Mouse (Mus musculus) kidney, adult 11 months (tissue): ENCODE data around the gene Eif4e.
A peak's percentile ranks its signal among the peaks of the same experiment; 100 is the strongest.
"Not testable (repeated sequence)": the region's sequence is repeated elsewhere in the genome, so short reads cannot be mapped to it uniquely, and the experiment has no call there.

Source experiments
- DNase-seq: peaks from one replicate; pipeline ENCODE4 v3.0.0; 2022

Eif4e gene

DNA sequence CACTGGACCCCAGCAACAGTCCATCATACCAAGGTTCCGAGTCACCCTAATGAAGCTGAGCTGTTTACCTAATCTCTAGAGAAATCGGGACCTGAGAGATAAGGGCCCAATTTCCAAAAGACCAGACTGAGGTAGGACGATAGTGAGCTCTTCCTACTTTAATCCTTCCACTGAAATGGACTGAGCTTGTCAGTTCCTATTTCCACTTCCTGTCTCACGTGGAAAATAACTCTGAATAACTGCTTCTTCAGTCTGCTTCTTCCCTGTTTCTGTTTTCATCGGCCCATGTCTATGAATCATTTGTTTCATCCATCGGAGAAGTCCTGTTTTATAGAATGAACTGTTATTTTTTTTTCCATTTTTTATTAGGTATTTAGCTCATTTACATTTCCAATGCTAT, 6.8 kb upstream of the Eif4e start:
- DNase-seq, result no peak

DNA sequence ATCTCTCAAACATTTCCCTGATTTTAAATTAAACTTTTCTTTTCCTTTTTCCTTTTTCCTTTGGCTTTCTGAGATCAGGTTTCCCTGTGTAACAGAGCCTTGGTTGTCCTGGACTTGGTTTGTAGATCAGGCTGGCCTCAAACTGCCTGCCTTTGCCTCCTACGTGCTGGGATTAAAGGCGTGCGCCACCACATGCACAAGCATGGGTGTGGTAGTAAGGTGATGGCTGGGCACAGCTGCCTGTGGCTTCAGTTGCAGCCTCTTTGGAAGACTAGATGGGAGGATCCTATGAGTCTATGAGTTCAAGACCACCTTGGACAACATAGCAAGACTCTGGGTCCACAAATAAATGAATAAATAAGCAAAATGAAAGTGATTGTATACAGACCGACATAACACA, 2.0 kb upstream of the Eif4e start:
- no peak for DNase-seq

DNA sequence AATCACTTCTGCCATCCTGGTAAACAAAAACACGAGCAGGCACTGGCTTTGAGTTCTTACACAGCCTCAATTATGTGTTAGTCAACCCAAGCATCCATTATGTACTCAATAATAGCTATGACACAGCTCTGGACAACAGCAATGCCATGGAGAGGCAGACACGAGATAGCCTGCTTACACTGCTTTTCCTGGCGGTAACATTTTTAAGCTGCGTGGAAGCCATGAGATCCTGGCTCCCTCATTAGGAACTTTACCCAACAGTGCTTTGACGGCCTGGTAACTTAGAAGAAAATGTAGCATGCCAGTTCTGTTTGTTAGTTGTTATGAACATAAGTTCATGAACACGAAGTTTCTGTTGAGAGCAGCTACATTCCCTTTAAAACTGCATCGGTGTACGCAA, 485 bp upstream of the Eif4e start:
- no peak for DNase-seq

DNA sequence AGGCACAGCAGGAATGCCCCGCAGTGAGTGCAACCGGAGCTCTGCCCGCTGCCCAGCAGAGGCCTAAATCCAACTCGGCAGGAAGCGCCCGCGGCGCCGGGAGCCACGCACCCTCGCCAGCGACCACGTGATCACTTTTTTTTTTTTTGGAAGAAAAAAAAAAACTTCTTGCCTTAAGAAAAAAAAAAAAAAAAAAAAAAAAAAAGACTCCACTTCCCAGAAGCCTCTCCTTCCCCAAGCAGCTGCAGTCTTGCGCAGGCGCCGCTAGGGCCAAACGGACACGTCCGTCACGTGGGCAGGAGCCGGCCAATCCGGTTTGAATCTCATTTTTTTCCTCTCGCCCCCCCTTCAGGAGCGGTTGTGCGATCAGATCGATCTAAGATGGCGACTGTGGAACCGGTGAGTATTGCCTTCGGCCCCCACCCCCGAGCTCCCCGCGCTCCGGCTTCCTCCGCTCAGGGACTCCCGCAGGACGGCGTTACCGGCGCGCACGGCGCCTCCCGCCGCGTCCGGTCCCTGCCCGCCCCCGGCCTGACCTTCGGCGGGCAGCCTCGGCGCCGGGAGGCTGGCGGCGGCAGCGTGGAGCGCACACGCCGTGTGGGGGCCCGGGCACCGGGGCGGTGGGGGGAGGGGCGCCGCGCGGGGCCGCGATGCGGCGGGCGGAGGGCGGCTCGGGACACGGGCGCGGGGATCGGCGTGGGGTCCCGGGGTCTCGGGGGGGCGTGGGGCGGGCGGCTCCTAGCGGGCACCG, 1.1 kb downstream of the Eif4e start:
- peak; percentile 98 for DNase-seq

DNA sequence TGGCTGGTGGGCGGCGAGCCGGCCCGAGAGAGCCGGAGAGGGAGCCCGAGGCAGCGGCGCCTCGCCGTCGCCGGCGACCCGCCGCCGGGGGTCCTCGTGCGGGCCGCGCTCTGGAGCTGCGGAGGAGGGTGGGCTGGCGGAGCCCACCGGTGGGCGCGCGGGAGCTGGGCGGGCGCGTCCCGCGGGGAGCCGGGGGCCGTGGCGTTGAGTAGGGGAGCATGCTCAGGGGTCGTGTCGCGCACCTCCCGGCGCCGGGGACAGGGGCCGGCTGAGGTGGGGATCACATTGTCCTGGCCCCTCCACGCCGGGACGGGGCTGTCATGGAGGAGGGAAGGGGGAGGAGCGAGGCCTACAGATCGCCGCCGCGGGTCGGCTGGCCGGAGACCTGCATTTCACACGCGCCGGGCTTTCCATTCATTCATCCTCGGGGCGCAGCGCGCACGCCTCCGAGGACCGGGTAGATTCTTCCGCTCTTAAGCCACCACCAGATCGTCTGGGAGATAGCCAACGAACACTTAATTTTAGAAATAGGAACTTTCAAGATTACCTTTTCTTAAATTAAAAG, 1.8 kb downstream of the Eif4e start:
- DNase-seq, result peak; percentile 64

DNA sequence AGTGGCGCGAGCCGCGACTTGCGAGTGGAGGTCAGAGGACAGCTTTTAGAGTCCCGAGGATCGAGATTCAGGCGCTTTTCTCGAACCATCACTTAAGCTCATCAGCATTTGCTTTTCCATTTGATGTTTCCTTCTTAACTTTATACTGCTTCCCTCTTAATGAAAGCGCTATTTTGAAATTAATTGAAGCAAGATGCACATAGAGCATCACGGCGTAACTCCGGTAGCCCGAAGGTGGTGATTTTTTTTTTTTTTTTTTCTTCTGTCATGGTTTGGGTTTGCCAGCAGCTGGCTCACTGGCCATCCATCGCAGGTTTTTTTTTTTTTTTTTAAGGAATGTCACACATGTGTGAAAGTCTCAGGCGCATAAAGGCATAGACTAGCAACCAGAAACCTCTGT, 2.3 kb downstream of the Eif4e start:
- DNase-seq, result no peak

DNA sequence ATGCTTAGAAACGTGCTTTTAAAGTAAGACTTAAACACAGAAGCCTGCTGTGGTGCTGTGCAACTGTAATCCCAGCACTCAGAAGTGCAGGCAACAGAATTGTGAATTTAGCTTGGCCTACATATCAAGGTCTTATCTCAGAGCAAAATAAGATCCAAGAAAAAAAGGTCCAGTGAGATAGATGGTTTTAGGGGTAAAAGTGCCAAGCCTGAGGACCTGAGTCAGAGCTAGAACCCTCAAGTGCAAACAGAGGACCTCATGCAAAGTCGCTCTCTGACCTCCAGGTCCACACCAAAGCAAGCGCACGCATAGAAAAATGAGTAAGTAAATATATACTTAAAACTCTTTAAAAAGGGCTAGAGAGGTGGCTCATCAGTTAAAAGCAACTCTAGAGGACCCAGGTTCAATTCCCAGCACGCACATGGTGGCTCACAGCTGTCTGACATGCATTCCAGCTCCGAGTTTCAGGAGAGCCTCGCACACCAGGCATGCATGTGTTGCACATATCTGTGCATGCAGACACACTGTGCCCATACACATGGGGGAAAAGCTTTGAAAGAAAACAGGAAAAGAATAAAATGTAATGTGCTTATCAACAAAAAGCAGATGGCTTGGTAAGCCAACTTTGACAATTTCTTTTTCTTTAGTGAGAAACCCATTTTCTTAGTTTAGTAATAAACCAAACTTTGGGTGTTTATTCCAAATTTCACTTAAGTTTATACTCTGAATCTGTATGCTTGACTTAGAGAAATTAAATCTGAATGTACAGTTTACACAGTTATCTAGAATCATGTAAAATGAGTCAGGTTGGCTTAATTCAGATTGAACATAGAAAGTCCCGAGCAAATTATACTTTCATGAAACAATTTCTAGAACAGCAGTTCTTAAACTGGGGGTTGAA, 4.8 kb downstream of the Eif4e start:
- DNase-seq, result no peak

DNA sequence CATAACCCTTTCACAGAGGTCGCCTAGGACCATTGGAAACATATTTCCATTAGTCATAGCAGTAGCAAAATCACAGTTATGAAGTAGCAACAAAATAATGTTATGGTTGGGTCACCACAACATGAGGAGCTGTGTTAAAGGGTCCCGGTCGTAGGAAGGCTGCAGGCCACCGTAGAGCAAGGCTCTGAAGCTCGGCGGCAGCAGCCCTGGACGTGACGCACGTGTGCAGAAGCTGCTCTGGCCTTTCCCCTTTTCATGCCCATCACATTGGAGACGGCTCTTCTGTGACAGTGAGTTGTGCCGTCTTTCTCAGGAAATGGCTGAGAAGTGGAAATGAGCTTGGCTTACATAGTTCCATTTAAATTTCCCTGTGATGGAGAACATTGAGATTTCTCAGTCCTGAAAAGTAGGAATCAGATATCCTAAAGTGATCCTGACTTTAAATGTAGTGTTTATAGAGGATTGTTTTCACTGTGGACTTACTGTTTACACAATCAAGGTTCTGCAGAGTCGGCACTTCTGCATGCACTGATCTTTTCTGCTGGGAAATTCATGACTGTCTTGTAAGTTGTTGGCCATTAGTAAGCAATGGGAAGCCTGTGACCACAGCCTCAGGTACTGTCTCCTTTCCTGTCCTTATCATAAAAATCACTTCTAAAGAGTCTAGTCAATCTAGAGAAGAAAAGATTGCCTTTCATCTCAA, 5.7 kb downstream of the Eif4e start:
- no peak for DNase-seq

DNA sequence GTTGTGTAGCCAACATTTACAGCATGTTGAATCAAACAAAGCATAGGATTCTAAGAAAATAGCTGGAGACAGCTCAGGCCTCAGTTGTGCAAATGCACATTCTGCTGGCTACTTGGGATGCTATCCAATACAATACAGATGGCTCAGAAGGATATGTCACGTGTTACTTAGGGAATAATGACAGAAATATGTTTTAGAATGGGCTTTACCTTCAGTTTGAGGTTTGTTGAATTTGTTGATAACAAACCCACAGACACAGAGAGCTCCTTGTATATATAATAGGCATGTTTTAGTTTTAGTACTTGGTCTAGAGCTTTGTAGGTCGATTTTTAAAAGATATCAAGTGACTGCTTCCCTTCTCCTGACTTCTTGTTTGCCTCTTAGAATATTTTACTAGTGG, 6.8 kb downstream of the Eif4e start:
- DNase-seq, result no peak

DNA sequence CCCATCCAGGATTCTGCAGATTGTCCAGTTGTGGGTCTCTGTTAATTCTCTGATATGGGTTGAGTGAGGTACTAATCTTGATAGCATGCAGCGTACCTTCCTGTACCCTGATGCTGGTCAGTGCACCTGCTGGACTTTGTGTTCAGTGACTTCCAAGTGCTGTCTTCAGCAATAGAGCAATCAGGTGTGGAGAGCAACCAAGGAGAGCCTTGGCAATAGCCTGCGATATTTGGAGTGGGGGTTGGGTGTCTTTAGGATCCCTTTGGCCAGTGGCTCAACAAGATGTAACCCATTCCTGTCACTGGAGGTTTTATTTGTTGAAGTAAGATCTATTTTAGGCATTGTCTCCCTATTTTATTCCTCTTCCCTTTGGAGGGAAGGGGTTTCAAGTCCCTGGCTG, 10.1 kb downstream of the Eif4e start:
- DNase-seq, result peak; percentile 69

DNA sequence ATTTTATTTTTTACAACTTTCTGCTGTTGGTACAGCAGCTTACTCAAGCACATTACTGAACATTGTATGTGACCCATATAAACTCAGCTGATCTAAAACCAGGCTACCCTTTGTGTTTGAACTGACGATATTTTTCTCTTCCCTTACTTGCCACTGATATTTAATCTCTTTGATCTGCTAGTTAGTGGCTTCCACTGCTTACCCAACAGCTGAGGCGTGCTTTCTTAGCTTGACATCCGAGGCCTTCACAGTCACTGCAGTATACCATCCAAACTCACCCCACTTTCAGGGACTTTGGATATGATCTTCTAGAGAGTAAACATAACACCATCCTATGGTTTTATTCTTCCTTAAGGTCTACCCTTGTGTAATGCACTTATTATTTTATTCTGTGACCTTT, 16.6 kb downstream of the Eif4e start:
- no peak for DNase-seq

DNA sequence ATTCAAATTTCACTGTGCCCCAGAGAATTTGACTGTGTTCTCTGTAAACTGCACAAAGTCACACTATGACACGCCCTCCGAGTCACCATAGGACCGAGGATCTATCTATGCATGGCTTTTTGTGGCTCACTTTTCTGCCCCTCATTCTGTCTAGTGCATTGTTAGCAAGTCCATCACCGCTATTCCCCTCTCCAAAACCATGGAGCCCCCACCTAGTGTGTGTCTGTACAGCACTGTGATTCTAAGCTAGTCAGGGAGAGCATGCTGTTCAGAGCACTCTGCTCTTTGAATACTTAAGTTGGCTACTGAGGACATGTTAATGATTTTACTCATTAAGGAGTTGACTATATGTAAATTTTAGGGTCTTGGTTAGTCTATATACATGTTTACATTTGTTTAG, 18.1 kb downstream of the Eif4e start:
- DNase-seq, result no peak

DNA sequence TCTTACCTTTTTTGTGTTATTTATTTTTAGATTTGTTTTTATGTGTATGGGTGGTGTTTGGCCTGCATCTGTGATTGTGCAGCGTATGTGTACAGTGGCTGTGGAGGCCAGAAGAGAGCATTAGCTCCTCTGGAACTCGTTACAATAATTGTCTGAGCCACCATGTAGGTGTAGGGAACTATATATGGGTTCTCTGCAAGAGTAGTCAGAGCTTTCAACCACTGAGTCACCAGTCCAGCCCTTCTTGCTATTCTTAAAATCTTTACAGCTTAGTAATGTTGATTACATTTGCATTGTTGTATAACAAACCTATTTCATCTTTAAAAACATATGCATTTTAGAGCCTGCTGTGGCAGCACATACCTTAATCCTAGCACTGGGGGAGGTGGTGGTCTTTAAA, 20.7 kb downstream of the Eif4e start:
- DNase-seq, result no peak

DNA sequence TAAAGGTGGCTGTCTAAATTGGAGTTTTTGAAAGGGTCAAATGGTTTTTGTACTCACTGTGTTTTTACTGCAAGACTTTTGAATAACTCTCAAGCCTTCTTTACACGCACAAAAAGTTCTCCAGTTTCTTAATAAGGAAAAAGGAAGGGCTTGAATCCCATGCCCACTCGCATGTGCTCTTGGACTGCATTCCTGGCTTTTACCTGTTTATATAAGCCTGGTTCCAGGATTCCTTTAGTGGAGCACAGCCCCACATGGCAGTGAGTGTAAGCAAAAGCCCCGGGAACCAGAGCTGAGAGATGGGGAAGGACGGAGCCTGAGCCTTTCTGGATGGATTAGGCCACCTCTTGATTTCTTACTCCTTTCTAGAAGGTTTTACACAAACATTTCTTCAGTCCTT, 23.1 kb downstream of the Eif4e start:
- no peak for DNase-seq

DNA sequence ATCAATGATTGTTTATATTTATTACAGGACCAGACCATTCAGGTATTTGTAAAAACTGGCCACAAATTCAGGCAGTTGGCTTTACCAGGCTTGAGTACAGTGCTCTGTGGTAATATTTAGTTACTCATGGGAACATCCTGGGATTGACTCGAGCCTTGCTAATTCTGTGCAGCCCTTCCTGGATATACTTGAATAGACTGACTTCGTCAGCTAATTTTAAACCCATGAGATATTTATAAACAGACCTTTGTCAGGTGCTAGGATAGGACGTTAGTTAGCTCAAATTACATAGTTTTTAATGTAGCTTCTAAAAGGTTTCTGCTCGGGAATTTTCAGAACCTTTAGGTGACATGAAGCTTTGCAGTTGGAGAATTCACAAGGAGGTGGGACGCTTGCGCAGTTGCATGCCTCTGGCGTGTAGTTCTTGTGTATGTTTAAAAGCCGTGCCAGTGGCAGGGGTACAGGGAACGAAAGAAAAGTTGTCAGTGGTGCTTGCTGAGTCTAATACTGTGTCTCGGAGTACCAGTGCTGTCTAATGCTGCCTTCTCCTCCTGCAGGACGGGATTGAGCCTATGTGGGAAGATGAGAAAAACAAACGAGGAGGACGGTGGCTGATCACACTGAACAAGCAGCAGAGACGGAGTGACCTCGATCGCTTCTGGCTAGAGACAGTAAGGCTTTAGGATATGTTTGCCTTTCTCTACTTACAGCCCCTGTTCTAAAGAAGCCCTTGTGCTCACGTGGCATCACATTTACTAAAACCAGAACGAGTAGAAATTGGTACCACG, 24.6 kb downstream of the Eif4e start:
- DNase-seq, result no peak

DNA sequence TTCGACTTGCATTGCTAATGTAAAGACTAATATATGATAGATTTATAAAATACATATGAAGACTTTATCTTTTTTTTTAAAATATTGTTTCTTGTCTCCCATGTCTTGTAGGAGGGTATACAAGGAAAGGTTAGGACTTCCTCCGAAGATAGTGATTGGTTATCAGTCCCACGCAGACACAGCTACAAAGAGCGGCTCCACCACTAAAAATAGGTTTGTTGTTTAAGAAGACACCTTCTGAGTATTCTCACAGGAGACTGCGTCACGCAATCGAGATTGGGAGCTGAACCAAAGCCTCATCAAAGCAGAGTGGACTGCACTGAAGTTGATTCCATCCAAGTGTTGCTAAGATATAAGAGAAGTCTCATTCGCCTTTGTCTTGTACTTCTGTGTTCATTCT, 29.3 kb downstream of the Eif4e start:
- not testable (repeated sequence) for DNase-seq

DNA sequence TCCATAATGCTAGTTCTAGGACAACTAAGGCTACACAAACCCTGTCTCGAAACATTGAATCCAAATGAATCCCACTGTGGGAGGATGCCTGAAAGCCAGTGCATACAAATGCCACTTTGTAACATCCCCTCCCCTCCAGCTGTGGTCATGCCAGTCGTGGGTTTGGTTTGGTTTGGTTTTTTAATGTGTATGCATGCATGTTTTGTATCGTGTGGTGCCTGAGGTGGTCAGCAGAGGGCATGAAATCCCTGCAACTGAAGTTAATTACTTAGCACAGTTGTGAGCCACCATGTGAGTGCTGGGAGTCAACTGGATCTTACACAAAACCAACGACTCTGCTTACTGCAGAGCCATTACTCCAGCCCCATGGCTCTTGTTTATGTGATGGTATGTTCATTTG, 32.5 kb downstream of the Eif4e start:
- DNase-seq, result no peak

DNA sequence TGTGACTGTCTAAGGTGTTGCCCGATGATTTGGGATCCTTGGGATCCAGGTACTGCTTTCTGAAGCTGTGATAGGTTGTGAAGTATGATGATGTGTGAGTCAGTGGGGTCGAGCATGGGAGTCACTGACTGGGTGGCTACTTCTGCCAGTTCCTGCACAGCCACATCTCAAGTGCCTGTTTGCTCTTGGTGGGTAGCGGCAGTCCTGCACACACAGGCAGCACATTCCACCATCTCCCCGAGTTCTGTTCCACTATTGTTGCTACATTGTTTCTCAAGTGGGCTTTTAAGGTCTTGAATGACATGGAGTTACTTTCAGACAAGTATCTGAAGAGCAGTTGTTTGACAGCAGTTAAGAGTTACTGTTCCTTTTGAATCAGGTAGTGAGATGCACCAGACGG, 34.3 kb downstream of the Eif4e start:
- DNase-seq, result no peak

DNA sequence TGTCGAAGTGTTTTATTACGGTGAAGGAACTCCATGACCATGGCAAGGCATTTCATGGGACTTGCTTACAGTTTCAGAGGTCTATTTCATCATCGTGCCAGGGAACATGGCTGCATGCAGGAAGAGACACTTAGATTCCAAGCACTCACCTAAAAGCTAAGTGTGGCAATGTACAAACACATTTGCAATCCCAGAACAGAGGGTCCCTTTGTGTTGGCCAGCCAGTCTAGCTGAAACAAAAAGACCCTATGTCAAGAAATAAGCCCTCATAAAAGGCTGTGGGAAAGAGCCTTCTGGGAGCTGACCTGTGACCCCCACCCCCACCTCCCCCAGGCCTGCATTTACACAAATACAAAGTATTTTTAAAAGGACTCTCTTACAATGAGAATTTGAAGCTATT, 34.9 kb downstream of the Eif4e start:
- no peak for DNase-seq

DNA sequence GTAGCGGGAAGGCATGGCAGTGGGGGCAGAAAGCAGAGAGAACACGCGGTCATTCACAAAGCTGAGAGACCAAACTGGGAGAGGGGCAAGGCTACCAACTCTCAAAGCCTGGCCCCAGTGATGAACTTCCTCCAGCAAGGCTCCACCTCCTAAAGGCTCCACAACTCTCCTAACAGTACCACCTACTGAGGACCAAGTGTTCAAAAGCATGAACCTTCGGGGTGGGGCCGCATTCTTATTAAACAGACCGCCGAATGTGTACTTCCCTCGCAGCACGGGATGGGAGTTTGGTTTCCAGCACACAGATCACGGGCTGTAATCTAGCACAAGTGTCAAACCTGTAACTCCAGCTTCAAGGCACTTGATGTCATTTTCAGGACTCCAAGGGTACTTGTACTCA, 52.9 kb downstream of the Eif4e start:
- DNase-seq, result no peak

DNA sequence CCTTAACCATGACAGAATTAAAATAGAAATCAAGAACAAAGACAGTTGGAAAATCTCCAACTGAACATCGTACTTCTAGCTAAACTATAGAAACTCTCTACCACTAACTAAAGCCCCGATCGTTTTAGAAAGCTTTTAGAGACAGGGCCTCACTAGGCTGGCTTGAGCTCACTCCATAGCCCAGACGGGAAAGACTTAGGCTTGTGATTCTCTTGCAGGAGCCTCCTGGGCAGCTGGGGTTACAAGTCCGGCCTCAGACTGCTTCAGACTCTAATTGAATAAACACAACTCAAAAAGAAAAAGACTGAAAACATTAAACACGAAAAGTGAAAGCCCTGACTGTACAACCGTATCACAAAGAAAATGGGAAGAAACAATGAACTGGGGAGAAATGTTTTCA, 60.2 kb downstream of the Eif4e start:
- no peak for DNase-seq

DNA sequence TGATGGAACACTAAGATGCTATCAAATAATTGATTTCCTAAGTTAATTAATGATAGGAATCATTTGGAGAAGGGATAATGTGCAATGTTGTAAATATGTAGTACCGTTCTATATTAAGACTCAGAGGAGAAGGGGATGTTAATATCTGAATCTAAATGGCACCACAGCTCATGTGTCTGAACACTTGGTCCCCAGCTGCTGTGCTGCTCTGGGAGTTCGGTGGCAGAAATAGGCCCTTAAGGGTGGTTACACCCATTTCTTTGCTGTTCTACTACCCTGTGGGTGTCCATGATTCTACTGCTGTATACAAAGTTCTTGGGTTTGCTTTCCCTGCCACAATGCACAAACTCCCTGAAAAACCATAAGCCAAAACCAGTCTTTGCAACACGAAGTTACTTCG, 61.2 kb downstream of the Eif4e start:
- no peak for DNase-seq

DNA sequence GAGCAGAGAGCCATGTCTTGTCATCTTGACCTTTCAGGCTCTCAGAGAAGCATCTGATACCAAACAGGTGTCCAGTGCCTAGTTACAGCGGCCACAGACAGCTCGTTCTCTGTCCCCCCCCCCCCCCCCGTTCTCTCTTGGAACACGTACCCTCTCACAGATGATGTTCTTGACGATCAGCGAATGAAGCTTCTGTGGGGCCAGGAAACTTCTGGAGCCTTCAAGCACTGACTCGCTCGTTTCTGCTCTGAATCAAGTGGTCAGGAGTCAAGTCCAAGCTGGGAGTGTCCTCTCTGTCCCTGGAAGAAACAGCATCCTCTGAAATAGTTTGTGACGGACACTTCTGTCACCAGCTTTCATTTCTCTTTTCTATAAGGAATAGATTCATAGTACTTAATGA, 62.0 kb downstream of the Eif4e start:
- DNase-seq, result no peak
